Mouse (Mus musculus) C2C12 (cell line): ENCODE data around the gene Il17rc.

Source experiments
- CEBPB ChIP-seq: IDR thresholded peaks from one replicate; pipeline ENCODE4 v1.6.1; 2011; ENCODE audit warnings: low read depth, mild to moderate bottlenecking, control low read depth, moderate library complexity
- CTCF ChIP-seq: IDR thresholded peaks from one replicate; pipeline ENCODE4 v1.5.1; 2011; ENCODE audit not compliant: control insufficient read depth, insufficient read depth, insufficient read length
- FOSL1 ChIP-seq: IDR thresholded peaks from one replicate; pipeline ENCODE4 v1.8.0; 2011; ENCODE audit warnings: mild to moderate bottlenecking, low read length; ENCODE audit not compliant: poor library complexity, insufficient read depth, severe bottlenecking
- MAX ChIP-seq: IDR thresholded peaks from one replicate; pipeline ENCODE4 v1.6.1; 2011; ENCODE audit warnings: mild to moderate bottlenecking, control low read depth
- MYOG ChIP-seq: IDR thresholded peaks from one replicate; pipeline ENCODE4 v1.6.1; 2011; ENCODE audit not compliant: control insufficient read depth, insufficient read length; ENCODE audit errors: extremely low read depth

DNA sequence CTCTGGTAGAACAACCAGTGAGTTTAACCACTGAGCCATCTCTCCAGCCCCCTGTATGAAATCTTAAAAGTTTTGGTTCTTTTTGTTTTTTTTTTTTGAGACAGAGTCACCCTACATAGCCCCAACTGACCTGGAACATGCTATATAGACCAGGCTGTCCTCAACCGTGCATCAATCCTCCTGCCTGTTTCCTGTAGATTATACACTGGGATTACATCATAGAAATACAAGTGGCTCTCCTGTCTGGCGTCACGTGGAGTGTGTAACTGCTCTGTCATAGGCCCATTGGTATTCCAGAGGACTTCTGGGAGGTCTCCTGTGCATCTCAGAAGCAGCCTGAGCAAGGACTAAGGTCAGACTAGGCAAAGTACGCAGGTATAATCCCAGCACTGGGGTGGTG, 48.2 kb upstream of the Il17rc start:
- TF ChIP-seq MYOG (no peak), CTCF (no peak), FOSL1 (no peak), MAX (no peak), CEBPB (no peak)
